Mouse (Mus musculus) fat pad, adult 2 months (tissue): ENCODE measurements around the gene Lor.

ENCODE experiments used
- DNase-seq: peaks from one replicate; pipeline ENCODE4 v3.0.0-alpha.2; 2011; ENCODE audit warnings: low read depth, low spot score; ENCODE audit errors: extremely low read depth

Gene Lor

DNA sequence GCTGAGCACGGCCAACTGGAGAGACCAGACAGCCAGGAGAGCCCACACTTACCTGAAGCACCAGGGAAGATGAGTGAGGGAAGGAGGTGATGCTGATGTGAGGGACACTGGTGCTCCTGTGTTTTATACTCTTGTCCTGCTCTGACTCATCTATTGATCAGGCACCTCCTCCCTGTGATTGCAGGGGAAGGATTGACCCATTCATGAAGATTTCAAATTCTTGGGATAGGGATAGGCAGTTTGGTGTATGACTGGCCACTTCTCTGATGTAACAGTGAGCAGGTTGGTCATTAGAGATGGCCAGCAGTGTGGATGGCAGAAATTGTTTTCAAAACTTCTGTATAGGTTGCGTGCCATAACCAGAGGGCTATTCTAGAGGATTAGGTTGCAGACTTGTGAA, at the start of gene Lor:
Gene Lor, minus strand, starts transcription at position 101 of the 400 bp plus-strand sequence.
- no peak for DNase-seq

DNA sequence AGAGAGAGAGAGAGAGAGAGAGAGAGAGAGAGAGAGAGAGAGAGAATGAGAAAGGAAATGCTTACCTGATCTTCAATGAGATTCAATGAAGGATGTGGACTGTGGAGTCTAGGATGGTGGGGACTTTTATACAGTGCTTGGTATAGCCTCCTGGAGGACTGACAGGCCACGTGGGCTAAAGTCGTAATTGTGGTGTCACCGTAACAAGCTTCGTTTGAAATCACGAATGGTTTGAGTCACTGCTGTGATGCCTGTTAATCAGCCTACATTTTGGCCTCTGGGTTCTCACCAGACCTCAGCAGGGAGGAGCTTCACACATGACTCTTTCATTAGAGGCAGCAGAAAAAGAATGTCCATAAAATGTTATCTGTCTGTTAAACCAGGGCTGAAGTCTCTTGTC, 40.9 kb upstream of the Lor start, which contains the start of gene Prr9:
Gene Prr9, minus strand, starts transcription at position 101 of the 400 bp plus-strand sequence.
- DNase-seq: no peak

DNA sequence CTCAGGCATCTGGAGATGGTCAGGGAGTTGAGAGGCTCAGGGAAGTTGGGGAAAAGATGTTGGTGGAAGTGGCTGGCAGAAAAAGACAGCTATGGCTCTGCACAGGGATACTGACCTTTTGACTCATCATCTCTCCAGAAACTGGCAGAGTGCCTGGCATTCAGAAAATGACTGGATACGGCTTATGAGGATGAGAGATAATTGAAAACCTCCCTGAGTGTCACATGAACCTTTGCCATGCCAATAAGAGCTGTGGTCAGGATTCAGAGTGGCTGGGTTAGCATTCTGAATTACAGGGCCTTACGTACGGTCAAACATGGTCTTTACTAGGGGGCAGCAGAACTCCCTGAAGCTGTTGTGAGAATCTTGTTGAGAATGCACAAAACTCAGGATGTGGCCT, 38.0 kb upstream of the Lor start:
- no peak for DNase-seq

DNA sequence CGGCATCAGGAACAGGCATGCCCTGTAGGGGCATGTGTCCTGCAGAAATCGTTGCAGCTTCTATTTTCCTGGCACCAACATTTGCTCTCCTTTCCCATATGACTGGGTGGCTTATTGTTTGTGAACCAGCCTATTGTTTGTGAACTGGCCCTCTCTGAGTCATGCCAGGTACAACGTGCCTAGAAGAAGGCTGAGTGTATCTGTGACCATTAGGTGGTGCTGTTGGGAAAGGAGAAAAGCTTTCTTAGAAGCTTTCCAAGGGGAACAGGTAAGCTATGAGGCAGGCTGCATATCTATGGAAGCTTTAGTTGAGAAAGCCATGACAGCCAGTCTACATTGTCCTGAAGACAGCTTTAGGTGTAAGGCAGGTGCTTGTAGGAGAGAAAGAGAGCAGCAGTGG, 35.0 kb upstream of the Lor start:
- peak; percentile 25 for DNase-seq

DNA sequence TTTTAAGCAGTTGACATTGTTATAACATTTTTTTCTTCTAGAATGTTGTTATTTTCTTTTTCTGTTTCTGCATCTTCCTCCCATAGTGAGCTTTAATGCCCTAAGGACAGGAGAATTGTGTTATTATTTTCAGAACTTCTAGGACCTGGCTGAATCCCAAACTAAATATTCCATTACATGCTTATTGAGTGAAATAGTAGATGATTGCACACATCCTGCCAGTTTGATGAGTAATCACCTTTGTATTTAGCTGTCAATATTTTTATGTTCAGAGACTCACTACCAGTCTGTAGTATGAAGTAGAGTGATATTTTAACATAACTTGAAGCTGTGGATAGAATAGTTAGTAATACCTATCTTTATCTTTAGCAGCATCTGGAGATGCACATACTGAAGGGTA, 28.6 kb upstream of the Lor start:
- no peak for DNase-seq

DNA sequence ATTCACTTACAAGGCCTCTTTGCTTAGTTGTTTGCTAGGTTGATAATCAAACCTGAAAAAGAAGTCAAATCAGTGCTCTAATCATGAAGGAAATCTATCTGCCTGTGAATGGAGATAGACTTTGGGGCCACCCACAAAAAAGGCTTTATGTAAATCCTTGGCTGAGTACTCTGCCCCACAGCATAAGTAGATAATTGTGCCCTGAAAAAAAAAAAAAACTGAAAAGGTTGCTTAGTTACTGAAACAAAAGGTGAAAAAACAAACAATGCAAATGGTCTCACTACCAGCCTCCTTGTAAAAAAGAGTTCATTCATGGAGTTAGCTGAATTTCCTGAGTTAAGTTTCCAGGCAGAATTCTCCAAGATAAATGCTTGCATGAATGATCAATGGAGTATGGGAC, 27.8 kb upstream of the Lor start:
- no peak for DNase-seq

DNA sequence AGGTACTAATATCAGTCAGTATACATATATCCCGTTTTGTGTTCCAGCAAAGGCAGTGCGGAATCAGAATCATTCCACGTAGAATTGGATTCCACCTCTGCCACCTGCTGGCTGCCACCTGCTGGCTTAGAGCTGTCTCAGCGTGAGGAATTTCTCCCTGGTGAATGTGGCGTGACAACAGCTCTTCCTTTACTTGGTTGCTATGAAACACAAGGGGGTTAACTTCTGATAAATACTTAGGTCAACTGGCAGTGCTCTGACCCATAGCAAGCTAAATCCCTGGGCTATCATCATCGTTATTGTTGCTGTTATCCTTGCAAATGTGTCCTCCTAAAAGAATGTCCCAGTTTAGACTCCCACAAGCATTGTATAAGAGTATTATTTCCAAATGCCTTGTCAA, 23.6 kb upstream of the Lor start:
- DNase-seq: no peak

DNA sequence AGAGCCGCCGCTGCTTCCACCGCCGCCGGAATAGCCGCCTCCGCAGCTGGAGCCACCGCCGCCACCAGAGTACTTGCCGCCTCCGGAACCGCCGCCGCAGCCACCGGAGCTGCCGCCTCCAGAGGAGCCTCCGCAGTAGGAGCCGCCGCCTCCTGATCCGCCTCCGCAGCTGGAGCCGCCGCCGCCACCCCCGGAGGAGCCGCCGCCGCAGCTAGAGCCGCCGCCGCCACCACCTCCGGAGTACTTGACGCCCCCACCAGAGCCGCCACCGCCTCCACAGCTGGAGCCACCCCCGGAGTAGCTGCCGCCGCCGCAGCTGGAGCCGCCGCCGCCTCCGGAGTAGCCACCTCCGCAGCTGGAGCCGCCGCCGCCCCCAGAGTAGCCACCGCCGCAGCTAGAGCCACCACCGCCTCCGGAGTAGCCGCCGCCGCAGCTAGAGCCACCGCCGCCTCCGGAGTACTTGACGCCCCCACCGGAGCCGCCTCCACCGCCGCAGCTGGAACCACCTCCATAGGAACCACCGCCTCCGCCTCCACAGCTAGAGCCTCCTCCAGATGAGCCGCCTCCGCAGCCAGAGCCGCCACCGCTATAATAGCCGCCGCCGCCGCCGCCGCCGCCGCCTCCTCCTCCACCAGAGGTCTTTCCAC, 1.5 kb downstream of the Lor start:
- DNase-seq: no peak

DNA sequence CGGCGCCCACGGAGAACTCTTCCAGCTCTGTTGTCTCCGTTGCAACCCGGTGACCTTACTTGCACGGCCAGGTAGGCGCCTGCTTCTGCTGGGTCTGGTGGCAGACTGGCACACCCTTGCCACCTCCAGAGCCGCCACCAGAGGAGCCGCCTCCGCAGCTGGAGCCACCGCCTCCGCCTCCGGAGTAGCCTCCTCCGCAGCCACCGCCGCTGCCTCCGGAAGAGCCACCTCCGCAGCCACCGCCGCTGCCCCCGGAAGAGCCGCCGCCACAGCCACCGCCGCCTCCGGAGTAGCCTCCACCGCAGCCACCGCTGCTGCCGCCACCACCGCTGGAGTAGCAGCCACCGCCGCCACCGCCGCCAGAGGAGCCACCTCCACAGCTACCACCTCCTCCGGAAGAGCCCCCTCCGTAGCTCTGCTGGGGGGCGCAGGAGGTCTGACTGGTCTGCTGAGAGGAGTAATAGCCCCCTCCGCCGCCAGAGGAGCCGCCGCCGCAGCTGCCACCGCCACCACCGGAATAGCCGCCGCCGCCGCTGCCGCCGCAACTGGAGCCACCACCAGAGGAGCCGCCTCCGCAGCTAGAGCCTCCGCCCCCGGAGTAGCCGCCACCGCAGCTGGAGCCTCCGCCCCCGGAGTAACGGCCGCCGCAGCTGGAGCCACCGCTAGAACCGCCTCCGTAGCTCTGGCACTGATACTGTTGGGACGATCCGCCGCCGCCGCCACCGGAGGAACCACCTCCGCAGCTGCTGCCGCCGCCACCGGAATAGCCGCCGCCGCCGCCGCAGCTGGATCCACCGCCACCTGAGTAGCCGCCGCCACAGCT, 2.3 kb downstream of the Lor start:
- DNase-seq: no peak

DNA sequence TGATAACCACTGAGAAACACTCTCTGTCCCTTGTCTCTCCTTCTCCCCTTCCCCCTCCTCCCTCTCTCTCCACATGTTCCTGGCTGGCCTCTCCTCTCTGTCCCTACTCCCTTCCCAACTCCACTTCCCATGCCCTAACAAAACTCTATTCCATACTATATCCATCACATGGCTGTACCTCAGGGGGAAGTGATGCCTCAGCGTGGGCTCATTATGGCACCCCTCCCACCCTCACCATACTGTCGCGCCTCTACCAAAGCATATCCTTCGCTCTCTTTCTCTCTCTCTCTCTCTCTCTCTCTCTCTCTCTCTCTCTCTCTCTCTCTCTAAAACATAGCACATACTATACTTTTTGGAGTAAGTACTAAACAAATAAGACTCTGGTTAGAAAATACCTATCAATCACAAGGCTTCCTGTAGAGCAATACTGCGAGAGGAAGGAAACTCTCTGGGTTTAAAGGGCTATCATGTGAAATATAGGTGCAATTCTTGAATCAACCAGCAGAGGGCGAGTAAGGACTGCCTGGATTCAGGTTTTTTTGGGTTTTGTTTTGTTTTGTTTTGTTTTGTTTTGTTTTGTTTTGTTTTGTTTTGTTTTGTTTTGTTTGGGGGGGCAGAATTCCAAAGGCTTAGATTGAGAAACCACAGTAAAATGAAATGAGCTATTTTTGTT, 32.4 kb downstream of the Lor start:
- no peak for DNase-seq

DNA sequence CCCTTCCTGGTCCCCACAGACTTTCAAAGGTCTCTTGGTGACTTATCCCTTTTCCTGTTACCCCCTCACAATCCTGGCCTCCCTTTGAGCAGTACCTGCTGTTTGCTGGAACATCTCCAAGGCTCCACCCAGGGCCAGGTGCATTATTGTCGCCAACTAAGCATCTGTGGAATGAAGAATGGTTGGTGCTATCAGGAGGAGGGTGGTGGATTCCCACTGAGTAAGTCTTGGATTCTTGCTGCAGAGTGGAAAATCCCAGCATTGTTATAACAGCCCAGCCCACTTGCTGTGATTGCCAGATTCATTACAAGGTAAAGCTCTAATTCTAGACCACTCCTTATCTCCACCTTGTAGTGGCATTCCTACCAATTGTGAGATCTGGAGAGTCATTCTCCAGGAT, 49.0 kb downstream of the Lor start:
- DNase-seq: no peak

DNA sequence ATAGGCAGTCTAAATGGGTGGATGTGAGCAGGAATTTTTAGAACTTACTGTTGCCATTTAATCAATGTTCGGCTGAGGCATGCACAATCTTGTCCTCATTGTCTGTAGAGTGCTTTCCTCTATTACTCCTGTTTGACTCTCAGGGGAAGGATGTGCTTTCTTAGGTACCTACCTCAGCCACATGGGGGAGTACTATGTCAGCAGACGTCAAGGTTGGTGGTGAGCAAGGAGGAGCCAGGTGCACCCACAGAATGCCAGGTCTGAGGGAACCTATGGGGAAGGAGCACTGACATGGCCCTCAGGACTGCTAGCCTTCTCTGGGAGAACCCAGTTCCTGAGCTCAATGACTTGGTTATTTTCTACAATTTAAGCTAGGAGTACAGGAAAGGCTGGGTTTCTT, 49.7 kb downstream of the Lor start:
- no peak for DNase-seq
